Mouse (Mus musculus) limb, embryonic 12.5 days (tissue): Measurements from ENCODE around the gene Zbtb40. TPM values are rescaled to one million over a fixed set of nuclear protein-coding genes. Genes with fewer than 3 reads are reported as not detected.

ENCODE experiments used
- ATAC-seq: fragments of 200-750 bp; cut with Nextera tagmentation; 2 replicates; pipeline ENCODE4 v1.8.0; 2017; ENCODE audit warnings: low read depth, moderate TSS enrichment; ENCODE audit not compliant: insufficient number of reproducible peaks, insufficient read depth, low FRiP score, low TSS enrichment
- H3K27ac ChIP-seq: fragments of 300-500 bp; sonication (generic); 2 replicates; pipeline ENCODE4 v1.5.1; 2016; ENCODE audit warnings: mild to moderate bottlenecking, moderate library complexity
- H3K27me3 ChIP-seq: fragments of 300-500 bp; sonication (generic); 2 replicates; pipeline ENCODE4 v1.6.1; 2016; ENCODE audit warnings: mild to moderate bottlenecking, moderate library complexity
- H3K36me3 ChIP-seq: fragments of 300-500 bp; sonication (generic); 2 replicates; pipeline ENCODE4 v1.6.1; 2016; ENCODE audit warnings: mild to moderate bottlenecking, moderate library complexity
- H3K4me1 ChIP-seq: fragments of 300-500 bp; sonication (generic); replicated peaks from 2 replicates; pipeline ENCODE4 v1.6.1; 2016
- H3K4me2 ChIP-seq: fragments of 300-500 bp; sonication (generic); 2 replicates; pipeline ENCODE4 v1.6.1; 2016; ENCODE audit warnings: mild to moderate bottlenecking, moderate library complexity
- H3K4me3 ChIP-seq: fragments of 300-500 bp; sonication (generic); replicated peaks from 2 replicates; pipeline ENCODE4 v1.5.1; 2016; ENCODE audit warnings: mild to moderate bottlenecking
- H3K9ac ChIP-seq: fragments of 300-500 bp; sonication (generic); replicated peaks from 2 replicates; pipeline ENCODE4 v1.6.1; 2016; ENCODE audit warnings: mild to moderate bottlenecking, moderate library complexity
- H3K9me3 ChIP-seq: fragments of 300-500 bp; sonication (generic); 2 replicates; pipeline ENCODE4 v1.6.1; 2016; ENCODE audit warnings: mild to moderate bottlenecking, moderate library complexity
- WGBS: fragments of 180-500 bp; shearing (Covaris S2); methylation state at CpG from one replicate; pipeline ENCODE4 v1.1.7; 2016; 5-methylcytosine and 5-hydroxymethylcytosine counted together
- polyA plus RNA-seq: library from polyadenylated mRNA; unstranded; fragments of >200 nt; fragmentation: Nextera tagmentation; extraction: Ambion mirVana; gene quantifications from 2 replicates; pipeline ENCODE4 v1.2.1, GENCODE M21; 2016

The Zbtb40 gene
- polyA plus RNA-seq, 1 experiment from 2014 or later, result 6.1 TPM

- no peak for ATAC-seq
- Histone ChIP-seq H3K9ac (no peak overlapping the region), H3K4me1 (0 out of 2 replicates have a peak, but pooled peaks cover 3% of the 10 kb centered on the region), H3K4me2 (no peak overlapping the region), H3K27ac (no peak overlapping the region), H3K4me3 (no peak overlapping the region), H3K9me3 (no peaks in the 10 kb centered on the region), H3K27me3 (peaks cover 52% of the 10 kb centered on the region), H3K36me3 (0 out of 2 replicates have a peak, but pooled peaks cover under 1% of the 10 kb centered on the region)
- 59% methylated on average over 8 of the region's 8 CpGs for WGBS
Measured at GRCm38 (mm10) chr4:136977244-136977643, 71.4 kb downstream of the Zbtb40 start.

- Histone ChIP-seq H3K27ac (no peak overlapping the region), H3K9me3 (no peaks in the 10 kb centered on the region), H3K4me3 (no peak overlapping the region), H3K9ac (no peak overlapping the region), H3K4me2 (no peak overlapping the region), H3K27me3 (peaks cover 83% of the 10 kb centered on the region), H3K4me1 (peaks cover 20% of the 10 kb centered on the region), H3K36me3 (no peaks in the 10 kb centered on the region)
- 3% methylated on average over 6 of the region's 6 CpGs for WGBS
- no peak for ATAC-seq
Measured at GRCm38 (mm10) chr4:136970939-136971338, 77.7 kb downstream of the Zbtb40 start.

DNA sequence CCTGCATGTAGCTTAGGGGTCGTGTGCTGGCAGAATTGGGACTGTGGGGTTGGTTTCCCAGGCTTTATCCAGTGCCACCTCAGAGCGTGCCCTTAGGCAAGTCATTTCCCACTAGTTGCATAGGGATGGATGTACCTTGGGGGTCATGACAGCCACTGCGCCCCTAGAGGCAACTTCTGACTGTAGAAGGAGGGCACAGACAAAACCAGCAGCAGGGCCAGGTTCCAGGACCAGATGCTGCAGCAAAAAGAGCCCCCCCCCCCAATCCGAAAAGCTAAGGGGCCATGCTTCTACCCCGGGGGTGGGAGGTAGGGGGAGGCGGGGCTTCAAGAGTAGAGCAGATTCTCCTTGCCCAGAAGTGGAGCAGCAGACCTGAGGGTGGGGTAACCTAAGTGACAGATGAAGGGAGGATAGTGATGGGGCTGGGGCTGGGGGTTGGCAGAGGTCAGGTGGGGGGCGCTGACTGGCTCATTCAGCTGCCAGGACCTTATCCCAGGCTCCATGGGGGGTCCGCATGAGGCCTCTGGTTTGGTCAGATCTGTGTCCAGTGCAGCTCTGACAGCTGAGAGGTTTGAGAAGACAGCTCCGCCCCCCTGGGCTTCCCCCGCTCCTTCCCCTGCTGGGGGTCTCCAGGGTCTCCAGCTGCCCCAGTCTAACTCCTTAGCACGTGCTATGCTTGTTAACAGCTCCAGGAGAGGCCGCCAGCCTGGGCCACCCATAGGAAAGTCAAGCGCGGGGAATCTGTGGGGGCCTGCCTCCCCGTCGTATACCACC is 78.9 kb downstream of the Zbtb40 start:
- Histone ChIP-seq H3K27ac (no peak overlapping the region), H3K4me3 (no peak overlapping the region), H3K4me1 (peaks cover 30% of the 10 kb centered on the region), H3K9me3 (no peaks in the 10 kb centered on the region), H3K4me2 (no peak overlapping the region), H3K36me3 (no peaks in the 10 kb centered on the region), H3K9ac (0 out of 2 replicates have a peak overlapping the region, but pooled peaks have one; percentile 31), H3K27me3 (peaks cover 89% of the 10 kb centered on the region)
- WGBS, result 38% methylated on average over 16 of the region's 16 CpGs
- ATAC-seq, result no peak

DNA sequence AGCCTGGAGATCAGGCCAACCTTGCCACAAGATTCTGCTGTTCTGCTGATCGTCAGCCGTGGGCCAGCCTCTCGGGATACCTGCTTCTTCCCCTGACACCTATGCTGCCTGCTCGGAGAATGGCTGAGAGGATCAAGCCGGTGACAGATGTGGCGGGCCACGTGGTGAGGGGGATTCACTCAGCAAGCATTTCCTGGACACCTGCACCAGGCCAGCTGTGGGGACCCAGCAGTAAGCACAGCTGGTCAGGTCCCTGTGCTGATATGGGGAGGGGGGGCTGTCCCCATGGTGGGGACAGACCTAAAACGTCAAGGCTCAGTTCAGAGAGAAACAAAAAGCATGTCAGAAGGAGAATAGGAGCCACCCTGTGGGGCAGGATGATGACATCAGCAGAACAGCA is 79.5 kb downstream of the Zbtb40 start:
- Histone ChIP-seq H3K27ac (no peak overlapping the region), H3K9me3 (no peaks in the 10 kb centered on the region), H3K4me2 (no peak overlapping the region), H3K9ac (no peak overlapping the region), H3K27me3 (peaks cover 90% of the 10 kb centered on the region), H3K4me1 (peaks cover 34% of the 10 kb centered on the region), H3K36me3 (no peaks in the 10 kb centered on the region), H3K4me3 (no peak overlapping the region)
- no peak for ATAC-seq
- 35% methylated on average over 8 of the region's 8 CpGs for WGBS

DNA sequence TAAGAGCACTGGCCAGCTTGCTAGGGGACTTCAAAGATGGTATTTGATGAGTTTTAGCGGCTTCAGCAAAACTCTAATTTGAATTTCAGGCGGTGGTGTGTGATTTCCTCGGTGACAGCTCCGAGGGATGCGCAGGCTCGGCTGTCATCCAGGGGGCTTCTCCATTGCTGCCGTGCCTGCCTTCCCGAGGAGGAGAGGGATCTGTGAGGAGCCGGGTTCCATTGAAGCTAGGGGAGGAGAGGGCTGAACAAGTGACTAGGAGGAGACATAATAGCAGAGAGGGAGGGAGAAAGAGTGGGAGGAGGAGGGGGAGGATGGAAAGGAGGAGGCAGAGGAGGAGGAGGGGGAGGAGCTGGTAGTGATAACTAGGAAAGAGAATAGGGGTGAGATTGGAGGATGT is 81.1 kb downstream of the Zbtb40 start:
- no peaks in the 10 kb centered on the region for H3K36me3 ChIP-seq
- H3K9me3 ChIP-seq, result no peaks in the 10 kb centered on the region
- H3K27ac ChIP-seq, result no peak overlapping the region
- no peak overlapping the region for H3K4me3 ChIP-seq
- H3K4me2 ChIP-seq, result no peak overlapping the region
- H3K27me3 ChIP-seq, result peaks cover 96% of the 10 kb centered on the region
- H3K4me1 ChIP-seq, result peaks cover 35% of the 10 kb centered on the region
- no peak overlapping the region for H3K9ac ChIP-seq
- 25% methylated on average over 9 of the region's 9 CpGs for WGBS
- no peak for ATAC-seq

GRCm38 (mm10) chr4:136966493-136967390 is 81.9 kb downstream of the Zbtb40 start:
- Histone ChIP-seq H3K4me1 (peaks cover 43% of the 10 kb centered on the region), H3K4me3 (no peak overlapping the region), H3K9ac (no peak overlapping the region), H3K9me3 (no peaks in the 10 kb centered on the region), H3K27ac (no peak overlapping the region), H3K4me2 (no peak overlapping the region), H3K36me3 (no peaks in the 10 kb centered on the region), H3K27me3 (peaks cover 93% of the 10 kb centered on the region)
- ATAC-seq, result no peak
- WGBS, result 24% methylated on average over 16 of the region's 16 CpGs

GRCm38 (mm10) chr4:136964990-136965421 is 83.6 kb downstream of the Zbtb40 start:
- Histone ChIP-seq H3K4me1 (peaks cover 54% of the 10 kb centered on the region), H3K27ac (no peak overlapping the region), H3K9ac (no peak overlapping the region), H3K4me3 (no peak overlapping the region), H3K4me2 (peak overlapping the region; percentile 20), H3K27me3 (peaks cover 92% of the 10 kb centered on the region), H3K9me3 (no peaks in the 10 kb centered on the region), H3K36me3 (no peaks in the 10 kb centered on the region)
- WGBS, result 12% methylated on average over 15 of the region's 15 CpGs
- ATAC-seq, result peak; percentile 43; the same call in 1 of the 2 replicates

DNA sequence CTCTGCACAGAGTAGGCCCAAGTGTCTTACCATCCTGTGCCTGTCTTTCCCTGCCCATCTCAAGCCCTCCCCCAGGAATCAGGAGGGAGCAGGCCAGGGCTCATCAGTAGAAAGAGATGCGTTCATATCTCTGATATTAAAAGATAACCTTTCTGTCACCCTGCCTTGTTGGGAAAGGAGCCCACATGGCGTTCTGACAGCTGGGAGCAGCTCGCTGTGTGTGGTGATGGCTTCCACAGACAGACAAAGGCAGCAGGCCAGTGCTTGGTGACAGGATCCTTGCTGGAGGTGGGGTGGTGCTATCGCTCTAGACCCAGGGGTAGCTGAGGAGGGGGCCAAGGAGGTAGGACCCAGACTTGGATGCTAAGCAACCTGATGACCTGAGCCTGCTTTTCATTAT is 86.2 kb downstream of the Zbtb40 start:
- Histone ChIP-seq H3K27ac (no peak overlapping the region), H3K36me3 (no peaks in the 10 kb centered on the region), H3K4me2 (no peak overlapping the region), H3K9me3 (no peaks in the 10 kb centered on the region), H3K27me3 (peaks cover 91% of the 10 kb centered on the region), H3K9ac (no peak overlapping the region), H3K4me3 (no peak overlapping the region), H3K4me1 (peaks cover 46% of the 10 kb centered on the region)
- 54% methylated on average over 4 of the region's 4 CpGs for WGBS
- no peak for ATAC-seq

DNA sequence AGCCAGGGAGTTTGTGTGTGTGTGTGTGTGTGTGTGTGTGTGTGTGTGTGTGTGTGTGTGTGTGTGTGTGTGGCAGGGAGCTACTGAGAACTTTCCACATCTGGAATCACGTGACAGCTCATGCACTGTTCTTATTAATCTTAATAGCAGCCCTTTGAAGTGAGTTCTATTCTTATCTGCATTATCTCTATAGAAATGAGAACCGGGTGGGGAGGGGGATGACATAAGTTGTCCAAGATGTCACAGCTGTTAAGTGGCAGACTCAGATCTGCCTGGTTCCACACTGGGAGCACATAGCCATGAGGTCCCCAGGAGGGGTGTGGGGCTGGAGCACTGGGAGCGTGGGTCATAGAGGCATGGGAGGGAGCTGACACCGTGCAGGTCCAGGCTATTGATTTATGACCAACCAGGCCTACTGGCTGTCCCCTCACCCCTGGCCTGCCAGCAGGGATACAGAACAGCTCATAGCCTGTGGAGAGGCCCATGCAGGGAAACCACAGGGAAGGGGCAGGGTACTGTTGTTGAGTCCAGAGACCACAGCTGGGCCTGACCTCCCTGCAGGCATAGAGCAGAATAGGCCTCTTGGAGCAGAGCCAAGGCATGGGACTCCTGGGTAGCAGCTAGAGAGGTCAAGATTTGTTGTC is 86.8 kb downstream of the Zbtb40 start:
- H3K9ac ChIP-seq, result no peak overlapping the region
- H3K4me2 ChIP-seq, result no peak overlapping the region
- H3K4me1 ChIP-seq, result peaks cover 47% of the 10 kb centered on the region
- H3K27me3 ChIP-seq, result peaks cover 91% of the 10 kb centered on the region
- ATAC-seq, result no peak
- no peaks in the 10 kb centered on the region for H3K36me3 ChIP-seq
- WGBS, result 12% methylated on average over 4 of the region's 4 CpGs
- H3K4me3 ChIP-seq, result no peak overlapping the region
- no peak overlapping the region for H3K27ac ChIP-seq
- H3K9me3 ChIP-seq, result no peaks in the 10 kb centered on the region

DNA sequence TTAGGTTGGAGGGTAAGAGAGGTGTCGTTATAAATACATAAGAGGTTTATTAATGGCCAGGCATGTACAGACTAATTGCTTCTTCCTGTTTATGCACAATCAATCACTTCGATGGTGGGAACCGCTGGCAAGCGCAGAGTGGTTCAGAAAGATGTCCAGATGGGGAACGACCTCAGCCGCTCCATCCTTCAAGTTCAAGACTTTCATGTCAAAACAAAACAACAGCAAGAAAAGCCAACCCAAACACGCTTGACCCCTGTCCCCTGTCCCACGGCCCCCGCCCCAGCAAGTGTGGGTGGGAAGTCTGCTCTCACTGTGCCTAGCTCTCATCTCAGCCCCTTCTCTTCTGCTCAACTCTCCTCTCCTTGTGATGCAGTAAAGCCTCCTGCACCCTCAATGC is 88.0 kb downstream of the Zbtb40 start:
- Histone ChIP-seq H3K4me1 (peaks cover 47% of the 10 kb centered on the region), H3K9ac (no peak overlapping the region), H3K4me2 (no peak overlapping the region), H3K27ac (no peak overlapping the region), H3K36me3 (no peaks in the 10 kb centered on the region), H3K4me3 (no peak overlapping the region), H3K9me3 (no peaks in the 10 kb centered on the region), H3K27me3 (peaks cover 90% of the 10 kb centered on the region)
- 57% methylated on average over 9 of the region's 9 CpGs for WGBS
- ATAC-seq, result no peak

DNA sequence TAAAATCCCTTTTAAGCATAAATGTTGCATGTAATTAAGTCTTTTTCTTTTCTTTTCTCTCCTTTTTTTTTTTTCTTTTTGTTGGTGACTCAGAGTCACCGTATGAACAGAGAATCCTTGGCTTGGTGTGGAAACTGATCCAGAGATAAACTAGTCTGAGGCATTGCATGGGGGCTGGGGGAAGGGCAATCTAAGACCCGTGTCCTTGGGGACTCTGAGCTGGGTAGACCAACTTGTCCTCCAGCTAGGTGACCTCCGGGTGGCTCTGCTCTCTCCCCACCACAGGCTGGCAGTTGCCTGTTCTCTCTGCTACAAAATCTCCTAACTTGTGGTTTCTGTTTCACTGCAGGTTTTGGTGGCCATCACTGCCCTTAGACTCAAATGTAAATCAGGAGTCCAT is 88.5 kb downstream of the Zbtb40 start:
- no peak for ATAC-seq
- no peak overlapping the region for H3K4me3 ChIP-seq
- WGBS, result 55% methylated on average over 3 of the region's 3 CpGs
- no peaks in the 10 kb centered on the region for H3K9me3 ChIP-seq
- no peak overlapping the region for H3K27ac ChIP-seq
- peaks cover 42% of the 10 kb centered on the region for H3K4me1 ChIP-seq
- H3K27me3 ChIP-seq, result peaks cover 90% of the 10 kb centered on the region
- H3K36me3 ChIP-seq, result no peaks in the 10 kb centered on the region
- no peak overlapping the region for H3K4me2 ChIP-seq
- H3K9ac ChIP-seq, result no peak overlapping the region
